Mouse (Mus musculus): Measurements from ENCODE around the gene Galk2. TPM values are rescaled to one million over a fixed set of nuclear protein-coding genes. Genes with fewer than 3 reads are reported as not detected.

The Galk2 gene
- polyA plus RNA-seq, 1 experiment from 2014 or later, result 33.4 TPM

GRCm38 (mm10) chr2:125948195-125948594 is 89.3 kb downstream of the Galk2 start:
- Histone ChIP-seq H3K4me3 (ENCODE audit: low read depth, low read length) (no peak overlapping the region), H3K4me1 (ENCODE audit: control insufficient read depth, insufficient read depth, low read length) (no peaks in the 10 kb centered on the region), H3K27ac (ENCODE audit: low read depth, low read length) (no peak overlapping the region), H3K4me2 (ENCODE audit: low read depth, low read length) (no peak overlapping the region), H3K36me3 (ENCODE audit: control insufficient read depth, insufficient read depth, low read length) (no peaks in the 10 kb centered on the region; the same call in 1 of the 2 replicates), H3K27me3 (ENCODE audit: control insufficient read depth, insufficient read depth, low read length) (no peaks in the 10 kb centered on the region), H3K9me3 (ENCODE audit: control insufficient read depth, low read length) (no peaks in the 10 kb centered on the region), H3K9ac (replicated peaks; ENCODE audit: low read depth, low read length) (no peak overlapping the region)
- no peak for ATAC-seq (ENCODE audit: low read depth)
- WGBS, result 93% methylated on average over 2 of the region's 2 CpGs

GRCm38 (mm10) chr2:125968811-125969210 is 109.9 kb downstream of the Galk2 start:
- ATAC-seq (ENCODE audit: low read depth), result no peak
- WGBS, result 86% methylated on average over 1 of the region's 1 CpGs
- Histone ChIP-seq H3K4me3 (ENCODE audit: low read depth, low read length) (no peak overlapping the region), H3K27ac (ENCODE audit: low read depth, low read length) (no peak overlapping the region), H3K27me3 (ENCODE audit: control insufficient read depth, insufficient read depth, low read length) (no peaks in the 10 kb centered on the region), H3K4me1 (ENCODE audit: control insufficient read depth, insufficient read depth, low read length) (no peaks in the 10 kb centered on the region), H3K36me3 (ENCODE audit: control insufficient read depth, insufficient read depth, low read length) (no peaks in the 10 kb centered on the region), H3K9me3 (ENCODE audit: control insufficient read depth, low read length) (no peaks in the 10 kb centered on the region), H3K9ac (replicated peaks; ENCODE audit: low read depth, low read length) (no peak overlapping the region), H3K4me2 (ENCODE audit: low read depth, low read length) (no peak overlapping the region)

DNA sequence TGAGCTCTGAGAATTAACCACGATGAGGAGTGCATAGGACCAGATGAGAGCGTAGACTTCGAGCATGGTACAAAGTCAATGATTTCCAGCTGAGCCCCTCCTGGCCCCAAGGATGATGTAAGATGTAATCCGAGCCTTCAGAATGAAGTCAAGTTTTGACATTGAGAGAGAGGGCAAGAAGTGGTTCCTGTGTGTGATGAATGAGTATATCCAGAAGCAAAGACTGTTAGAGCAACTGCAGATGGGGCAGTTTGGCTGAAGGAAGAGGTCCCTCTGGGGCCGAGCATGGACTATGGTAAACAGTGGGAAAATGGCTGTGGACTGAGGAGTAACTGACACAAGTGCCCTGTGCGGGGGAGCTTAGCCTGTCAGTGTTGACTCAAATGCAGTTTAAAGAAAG is 114.3 kb downstream of the Galk2 start:
- no peak overlapping the region for H3K27ac ChIP-seq (ENCODE audit: low read depth, low read length)
- no peak overlapping the region for H3K9ac ChIP-seq (replicated peaks; ENCODE audit: low read depth, low read length)
- no peaks in the 10 kb centered on the region; the same call in 1 of the 2 replicates for H3K36me3 ChIP-seq (ENCODE audit: control insufficient read depth, insufficient read depth, low read length)
- no peaks in the 10 kb centered on the region for H3K4me1 ChIP-seq (ENCODE audit: control insufficient read depth, insufficient read depth, low read length)
- H3K4me3 ChIP-seq (ENCODE audit: low read depth, low read length), result no peak overlapping the region
- no peak for ATAC-seq (ENCODE audit: low read depth)
- H3K4me2 ChIP-seq (ENCODE audit: low read depth, low read length), result no peak overlapping the region
- 76% methylated on average over 6 of the region's 6 CpGs for WGBS
- no peaks in the 10 kb centered on the region for H3K9me3 ChIP-seq (ENCODE audit: control insufficient read depth, low read length)
- no peaks in the 10 kb centered on the region for H3K27me3 ChIP-seq (ENCODE audit: control insufficient read depth, insufficient read depth, low read length)

- H3K4me1 ChIP-seq (ENCODE audit: control insufficient read depth, insufficient read depth, low read length), result no peaks in the 10 kb centered on the region
- H3K9ac ChIP-seq (replicated peaks; ENCODE audit: low read depth, low read length), result no peak overlapping the region
- no peak overlapping the region for H3K27ac ChIP-seq (ENCODE audit: low read depth, low read length)
- ATAC-seq (ENCODE audit: low read depth), result no peak
- H3K27me3 ChIP-seq (ENCODE audit: control insufficient read depth, insufficient read depth, low read length), result no peaks in the 10 kb centered on the region
- H3K4me3 ChIP-seq (ENCODE audit: low read depth, low read length), result no peak overlapping the region
- H3K9me3 ChIP-seq (ENCODE audit: control insufficient read depth, low read length), result no peaks in the 10 kb centered on the region
- 95% methylated on average over 10 of the region's 10 CpGs for WGBS
- no peak overlapping the region for H3K4me2 ChIP-seq (ENCODE audit: low read depth, low read length)
- no peaks in the 10 kb centered on the region; the same call in 1 of the 2 replicates for H3K36me3 ChIP-seq (ENCODE audit: control insufficient read depth, insufficient read depth, low read length)
Observed at GRCm38 (mm10) chr2:125975206-125975605, 116.3 kb downstream of the Galk2 start.

GRCm38 (mm10) chr2:125975808-125976345 is 117.0 kb downstream of the Galk2 start:
- no peak overlapping the region for H3K27ac ChIP-seq (ENCODE audit: low read depth, low read length)
- no peak for ATAC-seq (ENCODE audit: low read depth)
- no peaks in the 10 kb centered on the region for H3K9me3 ChIP-seq (ENCODE audit: control insufficient read depth, low read length)
- WGBS, result 66% methylated on average over 5 of the region's 5 CpGs
- H3K4me3 ChIP-seq (ENCODE audit: low read depth, low read length), result no peak overlapping the region
- no peaks in the 10 kb centered on the region for H3K27me3 ChIP-seq (ENCODE audit: control insufficient read depth, insufficient read depth, low read length)
- H3K4me1 ChIP-seq (ENCODE audit: control insufficient read depth, insufficient read depth, low read length), result no peaks in the 10 kb centered on the region
- H3K9ac ChIP-seq (replicated peaks; ENCODE audit: low read depth, low read length), result no peak overlapping the region
- H3K4me2 ChIP-seq (ENCODE audit: low read depth, low read length), result no peak overlapping the region
- no peaks in the 10 kb centered on the region; the same call in 1 of the 2 replicates for H3K36me3 ChIP-seq (ENCODE audit: control insufficient read depth, insufficient read depth, low read length)

DNA sequence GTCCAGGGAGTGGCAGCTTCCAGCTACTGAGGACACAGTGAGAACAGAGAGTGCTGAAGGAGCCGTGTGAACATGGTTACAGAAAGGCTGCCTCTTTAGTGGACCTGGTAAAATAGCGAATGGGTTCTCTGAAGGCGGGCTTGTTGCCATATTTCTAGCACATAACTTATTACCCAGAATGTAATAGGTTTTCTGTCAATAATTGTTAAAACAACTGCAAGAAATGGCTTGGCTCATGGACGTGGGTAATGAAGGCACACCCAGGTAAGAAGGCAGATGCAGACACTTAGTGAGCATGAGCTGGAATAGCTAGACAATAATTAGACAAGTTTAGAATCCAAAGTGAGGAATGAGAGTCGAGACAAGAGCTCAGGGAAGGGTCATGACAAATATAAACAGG is 143.4 kb downstream of the Galk2 start:
- Histone ChIP-seq H3K4me3 (ENCODE audit: low read depth, low read length) (no peak overlapping the region), H3K4me2 (ENCODE audit: low read depth, low read length) (no peak overlapping the region), H3K9ac (replicated peaks; ENCODE audit: low read depth, low read length) (no peak overlapping the region), H3K9me3 (ENCODE audit: control insufficient read depth, low read length) (no peaks in the 10 kb centered on the region), H3K36me3 (ENCODE audit: control insufficient read depth, insufficient read depth, low read length) (no peaks in the 10 kb centered on the region), H3K4me1 (ENCODE audit: control insufficient read depth, insufficient read depth, low read length) (no peaks in the 10 kb centered on the region), H3K27ac (ENCODE audit: low read depth, low read length) (no peak overlapping the region), H3K27me3 (ENCODE audit: control insufficient read depth, insufficient read depth, low read length) (no peaks in the 10 kb centered on the region)
- WGBS, result 76% methylated on average over 5 of the region's 5 CpGs
- no peak for ATAC-seq (ENCODE audit: low read depth)

DNA sequence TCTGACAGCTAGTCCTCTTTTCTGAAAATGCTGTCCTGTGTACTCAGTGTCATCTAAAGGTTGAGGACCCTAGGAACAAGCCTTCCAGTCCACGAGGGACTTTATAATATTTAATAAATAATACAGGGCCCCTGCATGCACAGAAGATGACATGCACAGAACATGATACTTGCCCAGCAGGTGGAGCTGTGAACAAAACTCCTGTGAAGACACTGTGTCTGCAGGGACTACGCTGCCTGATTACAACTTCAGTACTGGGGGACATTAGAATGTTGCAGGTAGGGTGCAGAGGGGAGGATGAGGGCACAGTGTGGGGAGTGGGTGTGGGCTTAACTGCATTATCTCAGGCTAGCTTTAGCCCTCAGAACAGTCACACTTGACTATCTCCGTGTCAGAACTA is 147.2 kb downstream of the Galk2 start:
- no peaks in the 10 kb centered on the region for H3K9me3 ChIP-seq (ENCODE audit: control insufficient read depth, low read length)
- H3K36me3 ChIP-seq (ENCODE audit: control insufficient read depth, insufficient read depth, low read length), result no peaks in the 10 kb centered on the region
- peak; percentile 78 for ATAC-seq (ENCODE audit: low read depth)
- no peaks in the 10 kb centered on the region for H3K27me3 ChIP-seq (ENCODE audit: control insufficient read depth, insufficient read depth, low read length)
- WGBS, result 43% methylated on average over 3 of the region's 3 CpGs
- H3K27ac ChIP-seq (ENCODE audit: low read depth, low read length), result no peak overlapping the region
- no peak overlapping the region for H3K9ac ChIP-seq (replicated peaks; ENCODE audit: low read depth, low read length)
- no peak overlapping the region for H3K4me3 ChIP-seq (ENCODE audit: low read depth, low read length)
- no peaks in the 10 kb centered on the region for H3K4me1 ChIP-seq (ENCODE audit: control insufficient read depth, insufficient read depth, low read length)
- H3K4me2 ChIP-seq (ENCODE audit: low read depth, low read length), result no peak overlapping the region

DNA sequence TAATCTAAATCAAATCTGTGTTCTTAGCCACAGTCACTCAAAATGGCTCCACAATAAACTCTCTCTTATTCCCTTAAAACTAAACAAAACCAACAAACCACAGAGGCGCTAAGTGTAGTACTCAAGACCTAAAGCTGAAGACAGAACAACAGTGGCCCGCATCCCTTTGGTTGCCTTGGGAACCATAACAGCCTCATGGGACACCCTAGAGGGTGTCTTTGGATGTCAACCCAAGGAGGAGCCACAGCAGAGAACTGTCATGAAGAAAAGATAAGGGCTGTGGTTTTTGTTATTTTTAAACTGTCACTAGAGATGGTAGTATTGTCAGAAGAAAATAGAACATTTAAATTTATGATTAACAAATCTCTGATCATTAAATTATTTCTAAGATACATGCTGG is 147.8 kb downstream of the Galk2 start:
- no peaks in the 10 kb centered on the region for H3K27me3 ChIP-seq (ENCODE audit: control insufficient read depth, insufficient read depth, low read length)
- 64% methylated on average over 2 of the region's 2 CpGs for WGBS
- H3K9me3 ChIP-seq (ENCODE audit: control insufficient read depth, low read length), result no peaks in the 10 kb centered on the region
- H3K9ac ChIP-seq (replicated peaks; ENCODE audit: low read depth, low read length), result no peak overlapping the region
- H3K4me3 ChIP-seq (ENCODE audit: low read depth, low read length), result no peak overlapping the region
- no peak for ATAC-seq (ENCODE audit: low read depth)
- H3K36me3 ChIP-seq (ENCODE audit: control insufficient read depth, insufficient read depth, low read length), result no peaks in the 10 kb centered on the region
- no peak overlapping the region for H3K27ac ChIP-seq (ENCODE audit: low read depth, low read length)
- no peak overlapping the region for H3K4me2 ChIP-seq (ENCODE audit: low read depth, low read length)
- H3K4me1 ChIP-seq (ENCODE audit: control insufficient read depth, insufficient read depth, low read length), result no peaks in the 10 kb centered on the region

GRCm38 (mm10) chr2:126014989-126015710 is 156.2 kb downstream of the Galk2 start:
- H3K4me1 ChIP-seq (ENCODE audit: control insufficient read depth, insufficient read depth, low read length), result no peaks in the 10 kb centered on the region
- H3K4me3 ChIP-seq (ENCODE audit: low read depth, low read length), result no peak overlapping the region
- ATAC-seq (ENCODE audit: low read depth), result peak; percentile 34; the same call in 1 of the 2 replicates
- no peaks in the 10 kb centered on the region for H3K27me3 ChIP-seq (ENCODE audit: control insufficient read depth, insufficient read depth, low read length)
- no peak overlapping the region for H3K9ac ChIP-seq (replicated peaks; ENCODE audit: low read depth, low read length)
- H3K36me3 ChIP-seq (ENCODE audit: control insufficient read depth, insufficient read depth, low read length), result no peaks in the 10 kb centered on the region
- no peaks in the 10 kb centered on the region for H3K9me3 ChIP-seq (ENCODE audit: control insufficient read depth, low read length)
- WGBS, result 53% methylated on average over 12 of the region's 12 CpGs
- no peak overlapping the region for H3K4me2 ChIP-seq (ENCODE audit: low read depth, low read length)
- H3K27ac ChIP-seq (ENCODE audit: low read depth, low read length), result no peak overlapping the region
